In genomic region chr3:90264687-90265033, GRCm38 (mm10) we compare ENCODE assay signal across 8 mouse cellular contexts. TPM values are rescaled to one million over a fixed set of nuclear protein-coding genes. Genes with fewer than 3 reads are reported as not detected.
DNase-seq lines count a peak whose midpoint lies in the region; ATAC-seq lines count a peak whose summit lies in the region.

No protein-coding gene starts in this region.

- peak overlapping the region; percentile 100; the same call in 1 of the 2 replicates for H3K27ac ChIP-seq in heart, embryonic 15.5 days
- peak overlapping the region; percentile 96 for H3K27ac ChIP-seq in hindbrain, embryonic 12.5 days
- peak overlapping the region; percentile 96; the same call in 1 of the 2 replicates for H3K27ac ChIP-seq in midbrain, embryonic 13.5 days

- H3K9me3 ChIP-seq in heart, embryonic 15.5 days (replicated peaks): no peaks in the 10 kb centered on the region
- H3K9me3 ChIP-seq in hindbrain, embryonic 12.5 days (replicated peaks): no peaks in the 10 kb centered on the region
- no peaks in the 10 kb centered on the region for H3K9me3 ChIP-seq in midbrain, embryonic 13.5 days

- 32% methylated on average over 10 of the region's 10 CpGs for WGBS in heart, embryonic 15.5 days
- WGBS in hindbrain, embryonic 12.5 days: 37% methylated on average over 10 of the region's 10 CpGs
- 38% methylated on average over 10 of the region's 10 CpGs for WGBS in midbrain, embryonic 13.5 days

- DNase-seq in heart, postnatal 4 days: no peak
- peak; percentile 76 for DNase-seq in MEL-GATA-1-ER (ENCODE audit: extremely low read depth, low read depth)
- DNase-seq in MN1 (ENCODE audit: low spot score): no peak
- DNase-seq in left cerebral cortex, adult 8-10 months (ENCODE audit: low spot score in 2 of 2): no peak
- DNase-seq in cerebellum, postnatal 25 days: no peak

- no peak for ATAC-seq in heart, embryonic 15.5 days (replicated peaks; ENCODE audit: insufficient number of reproducible peaks, insufficient read depth, low FRiP score, low read depth)
- no peak for ATAC-seq in hindbrain, embryonic 12.5 days (ENCODE audit: low FRiP score)
- ATAC-seq in midbrain, embryonic 13.5 days: no peak

- H3K36me3 ChIP-seq in heart, embryonic 15.5 days: peaks cover 41% of the 10 kb centered on the region
- peaks cover 46% of the 10 kb centered on the region for H3K36me3 ChIP-seq in hindbrain, embryonic 12.5 days
- H3K36me3 ChIP-seq in midbrain, embryonic 13.5 days: peaks cover 49% of the 10 kb centered on the region

- H3K27me3 ChIP-seq in heart, embryonic 15.5 days: no peaks in the 10 kb centered on the region
- H3K27me3 ChIP-seq in hindbrain, embryonic 12.5 days: no peaks in the 10 kb centered on the region
- H3K27me3 ChIP-seq in midbrain, embryonic 13.5 days: no peaks in the 10 kb centered on the region

- peak overlapping the region; percentile 88 for H3K9ac ChIP-seq in heart, embryonic 15.5 days
- H3K9ac ChIP-seq in hindbrain, embryonic 12.5 days: no peak overlapping the region
- peak overlapping the region; percentile 90 for H3K9ac ChIP-seq in midbrain, embryonic 13.5 days (replicated peaks)

- H3K4me2 ChIP-seq in heart, embryonic 15.5 days: peak overlapping the region; percentile 89
- peak overlapping the region; percentile 94 for H3K4me2 ChIP-seq in hindbrain, embryonic 12.5 days (replicated peaks)
- H3K4me2 ChIP-seq in midbrain, embryonic 13.5 days (replicated peaks): peak overlapping the region; percentile 89

- peak overlapping the region; percentile 79 for H3K4me3 ChIP-seq in heart, embryonic 15.5 days
- peak overlapping the region; percentile 89 for H3K4me3 ChIP-seq in hindbrain, embryonic 12.5 days
- H3K4me3 ChIP-seq in midbrain, embryonic 13.5 days (replicated peaks): peak overlapping the region; percentile 90

- H3K4me1 ChIP-seq in heart, embryonic 15.5 days (replicated peaks): peaks cover 20% of the 10 kb centered on the region
- H3K4me1 ChIP-seq in hindbrain, embryonic 12.5 days: peaks cover 14% of the 10 kb centered on the region
- peaks cover 21% of the 10 kb centered on the region for H3K4me1 ChIP-seq in midbrain, embryonic 13.5 days (replicated peaks)

RNA-seq across cellular contexts. Expression of gene Dennd4b, which starts 0.3 kb away (rescaled TPM):
- polyA plus RNA-seq in heart, embryonic 15.5 days (2015; fragmentation: Nextera tagmentation; extraction: Ambion mirVana): 4.6 and 6.9 TPM in 2 replicates
- total RNA-seq in heart, postnatal 4 days (2021): 10 to 100 TPM; 22.2 to 22.3 TPM
- polyA plus RNA-seq in hindbrain, embryonic 12.5 days (2016; fragmentation: Nextera tagmentation; extraction: Ambion mirVana): 6.2 and 6.7 TPM in 2 replicates
- 5.9 and 6.6 TPM in 2 replicates for polyA plus RNA-seq in midbrain, embryonic 13.5 days (2015; fragmentation: Nextera tagmentation; extraction: Ambion mirVana)
- total RNA-seq in left cerebral cortex, adult 8-10 months (2022): 10 to 100 TPM; 35.2 to 38.6 (median 37.1) TPM

RNA-seq across cellular contexts. Expression of gene Crtc2, which starts 10.7 kb away (rescaled TPM):
- polyA plus RNA-seq in heart, embryonic 15.5 days (2015; fragmentation: Nextera tagmentation; extraction: Ambion mirVana): 10.8 and 15.9 TPM in 2 replicates
- 10 to 100 TPM; 18.0 to 18.8 TPM for total RNA-seq in heart, postnatal 4 days (2021)
- polyA plus RNA-seq in hindbrain, embryonic 12.5 days (2016; fragmentation: Nextera tagmentation; extraction: Ambion mirVana): 20.5 and 25.8 TPM in 2 replicates
- 16.9 and 21.4 TPM in 2 replicates for polyA plus RNA-seq in midbrain, embryonic 13.5 days (2015; fragmentation: Nextera tagmentation; extraction: Ambion mirVana)
- total RNA-seq in left cerebral cortex, adult 8-10 months (2022): 10 to 100 TPM; 33.0 to 41.6 (median 35.8) TPM

RNA-seq across cellular contexts. Expression of gene Slc39a1, which starts 16.7 kb away (rescaled TPM):
- 76.0 and 86.2 TPM in 2 replicates for polyA plus RNA-seq in heart, embryonic 15.5 days (2015; fragmentation: Nextera tagmentation; extraction: Ambion mirVana)
- 100 to 1,000 TPM; 101 to 106 TPM for total RNA-seq in heart, postnatal 4 days (2021)
- 46.8 and 46.9 TPM in 2 replicates for polyA plus RNA-seq in hindbrain, embryonic 12.5 days (2016; fragmentation: Nextera tagmentation; extraction: Ambion mirVana)
- polyA plus RNA-seq in midbrain, embryonic 13.5 days (2015; fragmentation: Nextera tagmentation; extraction: Ambion mirVana): 57.0 and 60.9 TPM in 2 replicates
- 10 to 100 TPM; 43.0 to 52.8 (median 49.6) TPM for total RNA-seq in left cerebral cortex, adult 8-10 months (2022)

RNA-seq across cellular contexts. Expression of gene Creb3l4, which starts 21.3 kb away (rescaled TPM):
- polyA plus RNA-seq in heart, embryonic 15.5 days (2015; fragmentation: Nextera tagmentation; extraction: Ambion mirVana): 2.2 and 3.0 TPM in 2 replicates
- under 1 TPM; 0.18 to 0.19 TPM for total RNA-seq in heart, postnatal 4 days (2021)
- 4.8 and 5.3 TPM in 2 replicates for polyA plus RNA-seq in hindbrain, embryonic 12.5 days (2016; fragmentation: Nextera tagmentation; extraction: Ambion mirVana)
- polyA plus RNA-seq in midbrain, embryonic 13.5 days (2015; fragmentation: Nextera tagmentation; extraction: Ambion mirVana): 3.3 and 3.4 TPM in 2 replicates
- total RNA-seq in left cerebral cortex, adult 8-10 months (2022): under 1 TPM; 0.25 to 0.72 (median 0.52) TPM

RNA-seq across cellular contexts. Expression of gene Gatad2b, which starts 28.3 kb away (rescaled TPM):
- 7.1 and 9.5 TPM in 2 replicates for polyA plus RNA-seq in heart, embryonic 15.5 days (2015; fragmentation: Nextera tagmentation; extraction: Ambion mirVana)
- 10 to 100 TPM; 59.5 to 62.0 TPM for total RNA-seq in heart, postnatal 4 days (2021)
- polyA plus RNA-seq in hindbrain, embryonic 12.5 days (2016; fragmentation: Nextera tagmentation; extraction: Ambion mirVana): 14.2 and 17.1 TPM in 2 replicates
- polyA plus RNA-seq in midbrain, embryonic 13.5 days (2015; fragmentation: Nextera tagmentation; extraction: Ambion mirVana): 15.1 and 16.0 TPM in 2 replicates
- 10 to 100 TPM; 90.4 to 99.8 (median 96.4) TPM for total RNA-seq in left cerebral cortex, adult 8-10 months (2022)
